Mouse (Mus musculus): ENCODE data around the gene Csrp3. TPM values are rescaled to one million over a fixed set of nuclear protein-coding genes. Genes with fewer than 3 reads are reported as not detected.

Gene Csrp3
- polyA plus RNA-seq, 1 experiment: 5.3 TPM

GRCm38 (mm10) chr7:48813594-48813993, 34.2 kb downstream of the Csrp3 start:
- no peak overlapping the region for H3K4me3 ChIP-seq (replicated peaks; ENCODE audit: control insufficient read depth, low read depth, low read length)
- H3K4me1 ChIP-seq (ENCODE audit: control insufficient read depth, insufficient read depth, low read length): no peaks in the 10 kb centered on the region
- H3K27ac ChIP-seq (ENCODE audit: control insufficient read depth, insufficient read depth, low read depth, low read length, poor library complexity): no peak overlapping the region
- 86% methylated on average over 1 of the region's 1 CpGs for WGBS
- TF ChIP-seq POLR2A (IDR thresholded peaks at IDR 0.05; ENCODE audit: borderline replicate concordance, control insufficient read depth, low read depth, low read length) (no peak), CTCF (IDR thresholded peaks at IDR 0.05; ENCODE audit: control insufficient read depth, insufficient read depth, low read length) (no peak)

GRCm38 (mm10) chr7:48812358-48812757, 35.5 kb downstream of the Csrp3 start:
- H3K27ac ChIP-seq (ENCODE audit: control insufficient read depth, insufficient read depth, low read depth, low read length, poor library complexity): no peak overlapping the region
- no peak overlapping the region for H3K4me3 ChIP-seq (replicated peaks; ENCODE audit: control insufficient read depth, low read depth, low read length)
- no peaks in the 10 kb centered on the region for H3K4me1 ChIP-seq (ENCODE audit: control insufficient read depth, insufficient read depth, low read length)
- no peak for TF ChIP-seq POLR2A (IDR thresholded peaks at IDR 0.05; ENCODE audit: borderline replicate concordance, control insufficient read depth, low read depth, low read length)
- no peak for TF ChIP-seq CTCF (IDR thresholded peaks at IDR 0.05; ENCODE audit: control insufficient read depth, insufficient read depth, low read length)

- H3K4me1 ChIP-seq (ENCODE audit: control insufficient read depth, insufficient read depth, low read length): no peaks in the 10 kb centered on the region
- H3K27ac ChIP-seq (ENCODE audit: control insufficient read depth, insufficient read depth, low read depth, low read length, poor library complexity): no peak overlapping the region
- 86% methylated on average over 1 of the region's 1 CpGs for WGBS
- TF ChIP-seq POLR2A (IDR thresholded peaks at IDR 0.05; ENCODE audit: borderline replicate concordance, control insufficient read depth, low read depth, low read length) (no peak), CTCF (IDR thresholded peaks at IDR 0.05; ENCODE audit: control insufficient read depth, insufficient read depth, low read length) (no peak)
- H3K4me3 ChIP-seq (replicated peaks; ENCODE audit: control insufficient read depth, low read depth, low read length): no peak overlapping the region
Measured at GRCm38 (mm10) chr7:48810652-48811051, 37.2 kb downstream of the Csrp3 start.

GRCm38 (mm10) chr7:48806587-48806986, 41.2 kb downstream of the Csrp3 start:
- no peak overlapping the region for H3K4me3 ChIP-seq (replicated peaks; ENCODE audit: control insufficient read depth, low read depth, low read length)
- no peaks in the 10 kb centered on the region for H3K4me1 ChIP-seq (ENCODE audit: control insufficient read depth, insufficient read depth, low read length)
- WGBS: 78% methylated on average over 4 of the region's 4 CpGs
- no peak overlapping the region for H3K27ac ChIP-seq (ENCODE audit: control insufficient read depth, insufficient read depth, low read depth, low read length, poor library complexity)
- TF ChIP-seq CTCF (IDR thresholded peaks at IDR 0.05; ENCODE audit: control insufficient read depth, insufficient read depth, low read length): no peak
- TF ChIP-seq POLR2A (IDR thresholded peaks at IDR 0.05; ENCODE audit: borderline replicate concordance, control insufficient read depth, low read depth, low read length): no peak

GRCm38 (mm10) chr7:48803381-48803780, 44.5 kb downstream of the Csrp3 start:
- no peak for TF ChIP-seq CTCF (IDR thresholded peaks at IDR 0.05; ENCODE audit: control insufficient read depth, insufficient read depth, low read length)
- Histone ChIP-seq H3K4me1 (ENCODE audit: control insufficient read depth, insufficient read depth, low read length) (no peaks in the 10 kb centered on the region), H3K27ac (ENCODE audit: control insufficient read depth, insufficient read depth, low read depth, low read length, poor library complexity) (no peak overlapping the region), H3K4me3 (replicated peaks; ENCODE audit: control insufficient read depth, low read depth, low read length) (no peak overlapping the region)
- 92% methylated on average over 7 of the region's 7 CpGs for WGBS

- 47% methylated on average over 3 of the region's 3 CpGs for WGBS
- Histone ChIP-seq H3K4me1 (ENCODE audit: control insufficient read depth, insufficient read depth, low read length) (no peaks in the 10 kb centered on the region; the same call in 1 of the 2 replicates), H3K27ac (ENCODE audit: control insufficient read depth, insufficient read depth, low read depth, low read length, poor library complexity) (no peak overlapping the region), H3K4me3 (replicated peaks; ENCODE audit: control insufficient read depth, low read depth, low read length) (no peak overlapping the region)
- TF ChIP-seq POLR2A (IDR thresholded peaks at IDR 0.05; ENCODE audit: borderline replicate concordance, control insufficient read depth, low read depth, low read length) (no peak), CTCF (IDR thresholded peaks at IDR 0.05; ENCODE audit: control insufficient read depth, insufficient read depth, low read length) (no peak)
Measured at GRCm38 (mm10) chr7:48795130-48795529, 52.7 kb downstream of the Csrp3 start.

- Histone ChIP-seq H3K4me3 (replicated peaks; ENCODE audit: control insufficient read depth, low read depth, low read length) (no peak overlapping the region), H3K4me1 (ENCODE audit: control insufficient read depth, insufficient read depth, low read length) (peaks cover 1% of the 10 kb centered on the region; the same call in 1 of the 2 replicates), H3K27ac (ENCODE audit: control insufficient read depth, insufficient read depth, low read depth, low read length, poor library complexity) (no peak overlapping the region)
- 67% methylated on average over 3 of the region's 3 CpGs for whole genome bisulfite sequencing
- TF ChIP-seq POLR2A (IDR thresholded peaks at IDR 0.05; ENCODE audit: borderline replicate concordance, control insufficient read depth, low read depth, low read length) (no peak), CTCF (IDR thresholded peaks at IDR 0.05; ENCODE audit: control insufficient read depth, insufficient read depth, low read length) (no peak)
Measured at GRCm38 (mm10) chr7:48791412-48791811, 56.4 kb downstream of the Csrp3 start.

GRCm38 (mm10) chr7:48790117-48790516, 57.7 kb downstream of the Csrp3 start:
- 69% methylated on average over 4 of the region's 4 CpGs for WGBS
- TF ChIP-seq CTCF (IDR thresholded peaks at IDR 0.05; ENCODE audit: control insufficient read depth, insufficient read depth, low read length) (no peak), POLR2A (IDR thresholded peaks at IDR 0.05; ENCODE audit: borderline replicate concordance, control insufficient read depth, low read depth, low read length) (no peak)
- Histone ChIP-seq H3K4me3 (replicated peaks; ENCODE audit: control insufficient read depth, low read depth, low read length) (no peak overlapping the region), H3K27ac (ENCODE audit: control insufficient read depth, insufficient read depth, low read depth, low read length, poor library complexity) (no peak overlapping the region), H3K4me1 (ENCODE audit: control insufficient read depth, insufficient read depth, low read length) (peaks cover 1% of the 10 kb centered on the region; the same call in 1 of the 2 replicates)

Data from bone marrow, adult 2 months (tissue).